Mouse (Mus musculus): ENCODE results near the gene Rpl36a. TPM values are rescaled to one million over a fixed set of nuclear protein-coding genes. Genes with fewer than 3 reads are reported as not detected.
A peak's percentile ranks its signal among the peaks of the same experiment; 100 is the strongest.

The Rpl36a gene
- total RNA-seq (2015; ENCODE audit: low replicate concordance) (511 and 528 TPM in 2 replicates), total RNA-seq (2017; ENCODE audit: low replicate concordance) (549 and 1,031 TPM in 2 replicates)

DNA sequence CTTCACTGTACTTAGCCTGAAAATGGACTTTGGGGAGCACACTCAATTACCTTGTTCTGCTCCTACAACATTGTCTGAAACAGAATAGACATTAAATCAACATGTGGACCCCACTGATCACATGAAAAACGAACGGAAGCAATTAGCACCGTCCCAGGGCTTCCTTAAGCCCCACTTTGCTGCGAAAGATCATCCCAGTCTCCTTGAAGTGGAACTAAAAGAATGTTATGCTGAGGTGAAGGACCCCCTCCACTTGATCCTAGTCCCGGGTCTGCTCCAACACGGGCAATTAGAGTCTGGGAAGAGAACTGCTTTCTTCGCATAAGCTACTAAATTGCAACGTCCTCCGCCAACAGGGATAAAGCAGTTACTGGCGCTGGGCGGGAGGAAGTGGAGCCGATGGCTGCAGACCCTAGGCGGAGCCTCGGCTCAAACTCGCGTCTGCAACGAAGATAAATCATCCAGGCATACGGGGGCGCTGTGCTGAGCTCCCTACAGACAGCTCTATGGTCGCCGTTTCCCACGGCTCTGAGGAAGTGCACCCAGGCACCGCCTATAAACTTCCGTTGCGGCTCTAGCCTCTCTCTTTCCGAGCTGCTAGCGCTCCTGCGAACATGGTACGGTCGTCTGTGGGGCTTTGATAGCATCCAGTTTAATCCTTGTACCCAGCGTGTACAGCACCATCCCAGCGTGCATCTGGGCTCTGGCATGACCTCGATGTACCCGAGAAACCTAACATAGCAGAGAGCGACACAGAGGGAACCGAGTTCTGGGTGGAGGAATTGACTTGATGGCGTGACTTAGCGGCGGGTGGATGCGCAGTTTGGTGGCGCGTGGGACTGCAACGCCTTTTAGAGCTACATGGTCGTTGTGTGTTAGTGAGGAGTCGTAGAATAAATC is at the start of gene Rpl36a:
Gene Rpl36a (plus strand): TSS at position 552 of the 900 bp plus-strand sequence.
- peak; percentile 94 for ATAC-seq (replicated peaks; ENCODE audit: low FRiP score, poor library complexity, severe bottlenecking)

DNA sequence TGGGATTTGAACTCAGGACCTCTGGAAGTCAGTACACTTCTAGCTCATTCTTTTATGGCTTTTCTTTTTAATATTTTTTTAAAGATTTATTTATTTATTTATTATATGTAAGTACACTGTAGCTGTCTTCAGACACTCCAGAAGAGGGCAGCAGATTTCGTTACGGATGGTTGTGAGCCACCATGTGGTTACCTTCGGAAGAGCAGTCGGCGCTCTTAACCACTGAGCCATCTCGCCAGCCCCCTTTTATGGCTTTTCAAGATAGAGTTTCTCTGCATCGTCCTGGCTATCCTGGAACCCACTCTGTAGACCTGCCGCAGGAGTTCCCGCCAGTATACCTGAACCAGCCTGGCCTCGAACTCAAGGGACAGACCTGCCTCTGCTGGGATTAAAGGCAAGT is 45.7 kb upstream of the Rpl36a start:
- ATAC-seq (replicated peaks; ENCODE audit: low FRiP score, poor library complexity, severe bottlenecking) = peak; percentile 61; the same call in 1 of the 2 replicates

DNA sequence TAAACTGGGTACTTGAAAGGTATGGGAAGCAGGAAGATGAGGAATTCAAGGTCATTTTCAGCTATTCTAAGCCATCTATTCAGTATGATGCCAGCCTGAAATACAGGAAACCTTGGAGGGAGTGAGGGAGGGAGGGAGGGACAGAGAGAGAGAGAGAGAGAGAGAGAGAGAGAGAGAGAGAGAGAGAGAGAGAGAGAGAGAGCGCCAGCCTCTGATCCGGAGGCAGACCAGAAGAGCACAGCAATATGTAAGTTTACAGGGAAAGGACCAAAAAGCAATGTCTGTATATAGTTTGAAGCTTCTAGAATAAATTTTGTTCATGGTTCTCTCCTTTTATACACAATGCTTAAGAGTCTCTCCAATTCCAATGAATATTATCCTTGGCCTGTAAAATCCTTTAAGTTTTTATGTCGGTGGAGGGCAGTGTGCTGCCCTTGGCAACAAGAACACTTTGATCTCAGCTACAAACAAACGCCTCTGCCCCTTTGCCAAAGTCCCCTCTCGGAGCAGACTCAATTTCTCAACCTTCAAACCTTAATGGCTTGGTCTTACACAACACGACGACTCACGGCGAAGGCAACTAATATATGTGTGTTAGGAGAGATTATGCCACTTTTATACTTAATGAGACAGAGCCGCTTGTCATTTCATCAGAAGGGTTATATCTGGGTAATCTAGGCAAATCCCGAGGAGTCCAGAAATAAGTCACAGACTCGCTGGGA is 44.9 kb upstream of the Rpl36a start:
- peak; percentile 36; the same call in 1 of the 2 replicates for ATAC-seq (replicated peaks; ENCODE audit: low FRiP score, poor library complexity, severe bottlenecking)

DNA sequence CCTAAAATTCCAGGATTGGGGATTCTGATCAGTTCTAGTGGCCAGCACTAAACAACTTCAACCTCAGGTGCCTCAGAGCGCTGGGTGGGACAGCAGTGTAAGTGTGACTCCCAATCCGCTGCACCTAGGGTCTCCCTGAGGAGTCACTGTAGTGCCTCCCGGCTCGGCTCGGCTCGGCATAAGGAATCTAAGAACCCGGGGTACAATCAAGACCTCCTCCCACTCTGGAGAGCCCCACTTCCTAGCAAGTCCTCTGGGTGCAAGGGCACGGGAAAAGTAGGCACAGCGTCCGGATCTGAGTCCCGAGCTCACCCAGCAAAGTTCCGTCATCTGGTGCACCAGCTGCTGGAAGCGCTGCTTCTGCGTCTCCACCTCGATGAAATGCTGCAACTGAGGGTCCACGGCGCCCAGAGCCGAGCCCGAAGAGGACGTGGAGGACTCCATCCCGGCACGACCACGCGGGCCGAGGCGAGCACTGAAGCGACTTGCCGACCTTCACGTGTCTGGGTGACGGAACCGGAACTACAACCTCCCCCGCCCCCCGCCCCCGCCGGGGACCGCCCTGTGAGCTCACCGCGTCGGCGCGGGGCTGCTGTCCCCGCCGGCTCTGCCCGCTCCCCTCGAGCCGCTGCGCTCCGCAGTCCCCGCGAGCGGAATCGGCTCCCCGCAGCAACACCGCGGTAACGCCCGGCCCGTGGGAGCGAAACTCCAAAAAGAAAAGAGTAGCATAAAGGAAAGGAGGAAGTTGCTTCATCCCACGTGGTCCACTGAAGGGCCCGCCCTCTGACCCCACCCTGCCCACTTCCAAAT is 44.1 kb upstream of the Rpl36a start, which contains the start of gene Timm8a1:
Gene Timm8a1 (minus strand): TSS at position 721 of the 810 bp plus-strand sequence.
- ATAC-seq (replicated peaks; ENCODE audit: low FRiP score, poor library complexity, severe bottlenecking) = peak; percentile 83

DNA sequence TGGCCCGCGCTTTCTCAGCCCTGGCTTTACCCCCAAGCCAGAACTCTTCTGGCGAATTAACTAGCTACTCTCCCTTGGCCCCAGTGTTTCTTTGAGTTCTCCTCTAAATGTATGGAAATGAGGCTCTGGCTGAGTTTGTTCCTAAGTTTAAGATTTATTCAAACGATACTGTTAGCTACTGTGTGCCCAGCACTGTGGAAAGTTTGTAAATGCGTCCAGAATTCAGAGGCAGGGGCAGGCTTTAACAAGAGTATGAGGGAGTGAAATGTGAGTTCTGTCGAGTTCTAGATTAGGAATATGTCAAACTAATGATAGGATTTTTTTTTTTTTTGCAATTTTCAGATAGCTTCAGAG is 43.5 kb upstream of the Rpl36a start:
- peak; percentile 31 for ATAC-seq (replicated peaks; ENCODE audit: low FRiP score, poor library complexity, severe bottlenecking)

DNA sequence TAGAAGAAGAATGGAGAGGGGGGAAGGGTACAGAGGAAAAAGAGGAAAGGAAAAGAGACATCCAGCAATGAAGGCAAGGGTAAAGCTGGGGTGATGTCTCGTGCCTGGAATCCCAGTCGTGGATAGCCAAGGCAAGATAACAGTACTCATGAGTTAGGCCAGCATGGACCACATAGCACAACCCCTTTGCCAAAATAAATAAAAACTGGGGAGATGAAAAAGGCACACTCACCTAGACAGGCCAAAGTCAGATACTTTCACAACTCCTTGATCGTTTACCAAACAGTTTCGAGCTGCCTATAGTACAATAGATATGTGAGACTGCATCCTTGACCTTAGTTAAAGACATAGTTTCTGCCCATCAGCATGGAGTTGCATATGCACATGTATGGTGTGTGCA is 38.1 kb upstream of the Rpl36a start:
- no peak for ATAC-seq (replicated peaks; ENCODE audit: low FRiP score, poor library complexity, severe bottlenecking)

DNA sequence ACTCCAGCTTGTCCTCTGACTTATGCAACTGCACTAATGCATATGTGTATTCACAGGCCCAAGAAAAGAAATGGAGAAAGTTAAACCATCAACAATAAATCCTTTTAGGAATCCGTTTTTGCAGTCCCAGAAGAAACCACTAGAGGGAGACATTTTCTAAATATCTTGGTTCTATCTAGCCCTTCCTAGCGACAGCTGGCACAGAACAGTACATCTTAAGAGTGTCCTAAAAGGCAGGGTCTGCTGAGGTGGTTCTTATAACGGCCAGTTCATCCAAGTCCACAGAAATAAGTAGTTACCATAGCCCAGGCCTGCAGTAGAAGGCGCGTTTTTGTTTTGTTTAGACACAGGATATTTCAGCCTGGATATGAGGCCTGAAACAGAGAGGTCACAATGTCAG is 34.6 kb upstream of the Rpl36a start:
- 0 out of 2 replicates have a peak, but pooled peaks have one; percentile 65 for ATAC-seq (replicated peaks; ENCODE audit: low FRiP score, poor library complexity, severe bottlenecking)

DNA sequence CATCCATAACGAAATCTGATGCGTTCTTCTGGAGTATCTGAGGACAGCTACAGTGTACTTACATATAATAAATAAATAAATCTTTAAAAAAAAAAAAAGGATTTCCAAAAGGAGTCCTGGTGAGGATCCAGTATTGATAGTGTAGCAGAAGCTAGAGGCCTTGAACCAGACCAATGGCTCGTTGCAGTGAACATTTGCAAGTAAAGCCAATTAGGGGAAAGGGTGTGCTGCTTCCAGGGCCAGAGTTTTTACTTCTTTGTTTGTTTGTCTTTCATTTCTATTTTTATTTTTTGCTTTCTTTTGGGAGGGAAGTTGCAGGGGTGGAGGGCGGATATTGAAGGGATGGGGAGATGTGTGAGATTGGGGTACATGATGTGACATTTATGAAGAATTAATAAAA is 32.1 kb upstream of the Rpl36a start:
- ATAC-seq (replicated peaks; ENCODE audit: low FRiP score, poor library complexity, severe bottlenecking) = no peak

DNA sequence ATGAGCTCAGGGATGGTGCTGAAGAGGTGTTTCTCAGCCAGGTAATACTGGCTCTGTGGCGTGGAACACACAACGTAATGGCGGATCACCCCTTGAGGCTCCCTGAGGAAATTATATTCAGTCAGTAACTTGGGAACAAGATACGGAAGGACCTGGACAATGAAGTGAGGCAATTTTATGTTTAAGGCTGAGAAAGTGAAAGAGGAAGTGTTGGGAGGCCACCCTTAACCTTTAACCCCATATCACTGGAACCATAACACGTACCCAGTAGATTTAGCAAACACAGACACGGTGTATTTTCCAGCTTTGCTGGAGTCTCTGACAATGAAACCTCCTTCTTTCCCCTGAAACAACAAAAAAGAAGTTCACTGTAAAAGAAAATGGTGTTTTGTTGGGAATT is 31.0 kb upstream of the Rpl36a start:
- ATAC-seq (replicated peaks; ENCODE audit: low FRiP score, poor library complexity, severe bottlenecking) = no peak

DNA sequence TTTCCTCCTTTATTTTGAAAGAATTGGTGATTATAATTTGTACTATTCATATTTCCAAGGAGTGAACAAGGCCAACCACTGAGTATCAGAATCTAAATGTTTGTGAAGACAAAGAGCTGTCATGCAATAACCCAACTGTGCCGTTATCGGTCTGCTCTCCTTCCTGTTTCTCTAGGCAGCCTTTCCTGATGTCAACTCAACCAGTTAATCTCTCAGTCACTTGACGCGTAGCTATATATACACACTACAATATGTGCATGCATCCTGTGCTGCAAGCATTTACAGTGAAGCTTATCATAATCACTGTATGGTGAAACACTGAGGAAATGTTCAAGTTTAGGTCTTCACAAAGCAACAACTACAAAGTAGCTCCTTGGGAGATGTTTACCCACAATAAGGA is 21.1 kb upstream of the Rpl36a start:
- no peak for ATAC-seq (replicated peaks; ENCODE audit: low FRiP score, poor library complexity, severe bottlenecking)

DNA sequence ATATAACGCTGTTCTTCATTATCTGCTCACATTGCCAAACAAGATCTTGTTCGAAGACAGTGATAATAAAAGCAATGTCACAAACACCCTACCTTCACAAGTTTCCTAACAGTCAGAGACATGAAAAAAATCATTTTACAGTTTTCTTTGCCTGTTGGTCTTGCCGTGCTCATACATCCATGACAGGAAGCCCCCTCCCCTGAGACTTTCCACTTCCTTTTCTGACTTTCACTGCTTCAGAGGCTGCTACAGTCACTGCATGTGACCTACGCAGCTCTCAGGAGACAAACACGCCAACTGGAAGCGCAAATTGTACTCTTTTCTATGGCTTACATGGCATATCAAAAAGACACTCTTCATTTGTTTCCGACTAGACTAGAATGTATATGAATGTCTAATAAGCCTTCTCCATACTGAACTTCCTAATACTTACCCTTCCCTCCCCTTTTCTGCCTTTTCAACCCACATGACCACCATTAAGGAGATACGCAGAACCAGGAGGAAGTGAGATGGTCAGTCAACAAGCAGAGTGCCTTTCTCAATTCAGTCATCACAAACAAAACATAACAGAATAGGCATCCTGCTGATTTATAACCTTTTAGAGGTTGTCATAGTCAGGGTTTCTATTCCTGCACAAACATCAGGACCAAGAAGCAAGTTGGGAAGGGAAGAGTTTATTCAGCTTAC is 18.8 kb upstream of the Rpl36a start:
- ATAC-seq (replicated peaks; ENCODE audit: low FRiP score, poor library complexity, severe bottlenecking) = no peak

DNA sequence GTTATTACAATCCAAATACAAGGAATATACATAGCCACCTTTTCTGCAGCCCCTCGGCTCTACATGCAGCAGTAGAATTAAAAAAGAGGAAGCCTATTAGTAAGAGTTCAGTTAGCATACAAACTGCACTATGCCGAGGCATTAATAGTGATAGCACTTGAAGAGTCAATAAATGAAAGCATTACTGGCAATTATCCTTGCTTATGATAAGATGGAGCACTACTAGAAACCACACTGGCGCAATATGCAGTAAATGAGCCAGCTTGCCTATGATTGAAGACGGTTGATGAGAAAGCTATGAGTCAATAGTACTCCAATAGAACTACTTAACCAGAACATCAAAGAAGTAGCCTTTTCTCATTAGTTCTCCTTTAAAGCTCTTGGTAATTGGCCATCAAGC is 7.6 kb upstream of the Rpl36a start:
- no peak for ATAC-seq (replicated peaks; ENCODE audit: low FRiP score, poor library complexity, severe bottlenecking)

DNA sequence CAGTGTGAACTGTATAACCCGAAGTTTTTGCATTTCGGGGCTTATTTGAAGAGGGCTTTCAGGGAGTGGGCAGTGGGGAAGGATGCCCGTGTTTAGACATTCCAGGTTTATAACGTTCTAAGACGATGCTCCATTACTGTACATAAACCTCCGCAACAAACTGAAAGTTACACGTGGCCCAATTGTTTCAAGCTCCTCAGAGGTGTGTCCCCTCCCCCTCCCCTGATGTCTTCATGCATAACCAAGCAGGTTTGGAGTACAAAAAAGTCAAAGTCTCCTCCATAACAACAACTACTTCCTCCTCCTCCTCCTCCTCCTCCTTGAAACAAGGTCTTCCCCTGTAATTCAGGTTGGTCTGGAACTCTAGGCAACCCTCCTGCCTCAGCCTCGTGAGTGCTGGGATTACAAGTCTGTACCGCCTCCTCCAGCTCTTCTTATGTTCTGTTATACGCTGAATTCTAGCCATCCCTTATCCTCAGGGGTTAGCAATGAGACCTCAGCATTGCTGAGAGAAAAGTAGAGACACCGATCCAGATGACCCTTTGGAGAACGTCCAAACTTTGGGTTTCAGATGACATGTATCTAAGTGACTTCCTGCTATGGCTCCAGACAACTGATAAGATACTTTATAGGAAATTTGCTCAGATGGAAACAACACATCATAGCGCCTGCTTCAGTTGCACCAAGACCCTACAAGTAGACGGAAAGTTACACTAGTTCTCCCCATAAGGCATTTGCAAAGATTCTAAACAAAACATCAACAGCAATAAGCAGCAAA is 4.7 kb upstream of the Rpl36a start:
- no peak for ATAC-seq (replicated peaks; ENCODE audit: low FRiP score, poor library complexity, severe bottlenecking)

DNA sequence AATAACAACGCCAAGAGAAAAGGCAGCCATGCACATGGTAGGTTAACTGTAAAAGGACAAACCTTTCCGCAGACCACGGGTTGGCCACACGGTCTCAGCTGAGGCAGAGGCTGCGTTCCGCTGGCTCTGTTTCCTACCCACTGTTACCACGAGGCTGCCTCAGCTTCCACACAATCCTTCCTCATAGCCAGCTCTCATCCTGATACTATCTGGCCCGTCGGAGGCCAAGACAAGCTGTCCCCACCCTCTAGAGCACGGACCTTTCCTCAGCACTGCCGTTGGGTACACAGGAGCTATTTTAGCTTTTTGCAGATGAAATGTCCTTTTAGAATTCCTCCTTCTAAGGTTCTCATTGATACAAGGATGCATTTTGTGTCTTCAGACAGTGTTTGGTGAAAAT is 3.2 kb upstream of the Rpl36a start:
- peak; percentile 40; the same call in 1 of the 2 replicates for ATAC-seq (replicated peaks; ENCODE audit: low FRiP score, poor library complexity, severe bottlenecking)

DNA sequence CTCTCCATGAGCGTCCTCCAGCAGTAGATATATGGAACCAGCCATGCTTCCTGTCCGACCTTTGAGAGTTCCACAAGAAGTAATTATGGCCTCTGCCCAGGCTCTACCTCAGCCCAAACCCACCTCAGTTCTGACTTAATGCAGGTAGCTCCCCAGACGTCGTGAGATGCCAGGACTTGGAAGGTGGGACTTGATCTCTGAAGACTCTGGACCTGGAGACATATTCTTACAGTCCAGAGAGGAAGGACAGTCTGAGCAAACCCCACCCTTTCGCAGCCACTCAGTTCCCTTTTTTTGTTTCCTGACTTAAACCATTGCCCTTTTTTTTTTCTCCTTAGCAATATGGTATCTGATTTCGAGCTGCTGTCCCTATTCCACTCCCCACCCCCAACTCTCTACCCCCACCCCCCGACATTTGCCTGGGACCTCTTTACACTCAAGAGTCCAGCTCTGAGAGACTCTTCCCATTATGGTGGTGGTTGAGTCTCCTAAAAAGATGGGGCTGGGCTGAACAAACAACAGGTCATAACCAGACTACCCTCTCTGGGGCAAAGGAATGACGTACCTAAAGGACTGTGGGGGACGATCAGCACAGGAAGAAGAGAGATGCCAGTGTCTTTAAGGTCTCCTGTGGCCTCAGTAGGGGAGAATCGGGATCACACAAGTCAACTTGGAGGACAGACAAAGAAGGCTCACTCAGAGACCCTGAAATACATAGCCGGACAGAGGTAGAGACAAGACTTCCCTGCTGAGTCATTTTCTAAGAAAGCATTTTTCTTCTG is 2.4 kb upstream of the Rpl36a start, which contains the start of gene Btk:
Gene Btk (minus strand): TSS at position 683 of the 782 bp plus-strand sequence.
- ATAC-seq (replicated peaks; ENCODE audit: low FRiP score, poor library complexity, severe bottlenecking) = no peak

DNA sequence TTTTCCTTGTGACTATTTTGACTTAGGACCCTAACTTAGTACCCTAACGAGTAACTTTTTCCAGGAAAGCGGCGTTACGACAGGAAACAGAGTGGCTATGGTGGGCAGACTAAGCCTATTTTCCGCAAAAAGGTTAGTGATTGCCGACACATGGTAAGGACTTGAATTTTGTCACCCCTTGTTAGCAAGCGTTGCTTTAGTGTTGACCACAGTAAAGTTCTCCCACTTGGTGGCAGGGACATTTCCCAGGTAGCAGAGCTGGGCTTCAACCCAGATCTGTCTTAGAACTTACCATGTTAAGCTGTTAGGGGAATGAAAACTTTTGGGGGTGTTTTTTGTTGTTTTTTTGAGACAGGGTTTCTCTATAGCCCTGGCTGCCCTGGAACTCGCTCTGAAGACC is 993 bp downstream of the Rpl36a start:
- ATAC-seq (replicated peaks; ENCODE audit: low FRiP score, poor library complexity, severe bottlenecking) = no peak

DNA sequence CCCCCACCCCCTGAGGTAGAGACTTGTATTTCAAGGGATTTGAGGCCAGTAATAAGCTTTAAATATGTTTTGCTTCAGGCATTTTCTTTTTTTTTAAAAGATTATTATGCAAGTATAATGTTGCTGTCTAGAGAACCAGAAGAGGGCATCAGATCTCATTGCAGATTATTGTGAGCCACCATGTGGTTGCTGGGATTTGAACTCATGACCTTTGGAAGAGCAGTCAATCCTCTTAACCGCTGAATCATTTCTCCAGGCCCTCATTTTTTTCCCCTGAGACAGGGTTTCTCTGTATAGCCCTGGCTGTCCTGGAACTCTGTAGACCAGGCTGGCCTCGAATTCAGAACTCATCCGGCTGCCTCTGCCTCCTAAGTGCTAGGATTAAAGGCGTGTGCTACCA is 2.8 kb downstream of the Rpl36a start:
- no peak for ATAC-seq (replicated peaks; ENCODE audit: low FRiP score, poor library complexity, severe bottlenecking)

DNA sequence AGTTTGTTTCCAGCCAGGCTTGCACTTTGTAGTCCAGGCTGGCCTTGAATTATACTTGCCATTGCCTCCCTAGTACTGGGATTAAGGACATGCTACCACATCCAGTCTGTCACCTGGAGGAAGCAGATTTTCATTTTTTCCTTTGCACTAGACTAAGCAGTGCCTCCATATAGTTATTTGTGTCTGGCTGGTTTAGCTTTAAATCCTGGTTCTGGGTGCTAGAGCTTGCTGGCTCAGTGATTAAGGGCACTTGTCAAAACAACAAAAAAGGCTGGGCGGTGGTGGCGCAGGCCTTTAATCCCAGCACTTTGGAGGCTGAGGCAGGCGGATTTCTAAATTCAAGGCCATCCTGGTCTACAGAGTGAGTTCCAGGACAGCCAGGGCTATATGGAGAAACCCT is 3.5 kb downstream of the Rpl36a start:
- no peak for ATAC-seq (replicated peaks; ENCODE audit: low FRiP score, poor library complexity, severe bottlenecking)
